Mouse (Mus musculus): ENCODE measurements around the gene Fam184a.
"Not testable (repeated sequence)": the region's sequence is repeated elsewhere in the genome, so short reads cannot be mapped to it uniquely, and the experiment has no call there.

- TF ChIP-seq POLR2A (IDR thresholded peaks at IDR 0.05; ENCODE audit: borderline replicate concordance, low read depth, low read length); CTCF (IDR thresholded peaks at IDR 0.05; ENCODE audit: low read depth, low read length): not testable (repeated sequence)
Observed at GRCm38 (mm10) chr10:53654239-53654638, 96.7 kb downstream of the Fam184a start.

Measured in bone marrow macrophage, adult 2 months (primary cell).